Mouse (Mus musculus) adrenal gland, adult 2 months (tissue): Measurements from ENCODE around the gene Oprl1. TPM values are rescaled to one million over a fixed set of nuclear protein-coding genes. Genes with fewer than 3 reads are reported as not detected.

Experiments
- DNase-seq: peaks from one replicate; pipeline ENCODE4 v3.0.0; 2021
- polyA plus RNA-seq: library from polyadenylated mRNA; depleted of rRNA; stranded (reverse); fragments of >200 nt; gene quantifications from 2 replicates; pipeline ENCODE4 v1.2.3, GENCODE M21; 2012
- total RNA-seq, 2 experiments: library from RNA; stranded (reverse); gene quantifications; 2 replicates each; pipeline ENCODE4 v1.2.3; 2021

Oprl1 gene
- total and polyA plus RNA-seq, 3 experiments, result 1.0 to 3.7 (median 1.3) TPM

DNA sequence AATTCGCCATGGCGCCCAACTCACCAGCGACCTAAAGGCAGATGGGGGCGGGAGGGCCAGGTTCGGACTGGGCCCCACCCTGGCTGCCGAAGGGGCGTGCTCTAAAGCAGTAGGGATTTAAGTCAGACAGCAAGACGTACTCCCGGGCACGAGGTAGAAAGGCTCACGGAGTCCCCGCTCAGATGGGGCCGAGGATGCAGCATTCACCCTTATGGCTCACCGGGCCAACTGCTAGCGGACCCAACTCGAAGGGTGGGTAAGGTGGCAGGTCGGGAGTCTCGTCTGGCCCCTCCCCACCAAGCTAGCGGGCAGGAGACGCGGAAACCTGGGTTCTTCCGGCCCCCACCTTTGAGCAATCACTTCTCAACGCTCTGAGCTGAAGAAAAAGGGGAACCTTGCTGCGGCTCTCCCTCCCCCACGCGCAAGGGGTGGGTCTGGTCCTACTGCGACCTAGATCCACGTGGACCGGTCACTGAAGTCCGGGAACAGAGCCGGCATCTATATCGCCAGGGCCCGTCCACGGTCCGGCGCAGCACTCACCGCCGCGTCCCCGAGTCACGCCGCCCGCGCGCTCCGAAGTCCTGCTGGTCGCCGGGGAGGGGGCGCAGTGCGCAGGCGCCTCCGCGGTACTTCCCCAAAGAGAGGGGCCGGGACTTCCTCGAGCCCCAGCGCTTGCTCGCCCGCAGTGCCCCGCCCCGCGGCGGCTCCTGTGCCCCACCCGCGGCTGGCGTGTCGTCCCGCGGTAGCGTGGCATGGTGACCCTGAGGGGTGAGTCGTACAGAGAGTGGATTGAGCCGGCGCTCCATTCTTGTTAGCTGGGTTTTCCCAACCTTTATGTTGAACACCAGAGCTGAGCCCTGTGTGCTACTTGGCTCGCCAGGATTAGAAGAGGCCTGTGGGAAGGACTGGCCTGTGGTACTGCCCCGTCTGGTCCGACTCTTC lies 21.2 kb upstream of the Oprl1 start, which contains the start of gene Rgs19:
Gene Rgs19 (minus strand): TSS at position 639 of the 942 bp plus-strand sequence.
- DNase-seq, result peak; percentile 95

DNA sequence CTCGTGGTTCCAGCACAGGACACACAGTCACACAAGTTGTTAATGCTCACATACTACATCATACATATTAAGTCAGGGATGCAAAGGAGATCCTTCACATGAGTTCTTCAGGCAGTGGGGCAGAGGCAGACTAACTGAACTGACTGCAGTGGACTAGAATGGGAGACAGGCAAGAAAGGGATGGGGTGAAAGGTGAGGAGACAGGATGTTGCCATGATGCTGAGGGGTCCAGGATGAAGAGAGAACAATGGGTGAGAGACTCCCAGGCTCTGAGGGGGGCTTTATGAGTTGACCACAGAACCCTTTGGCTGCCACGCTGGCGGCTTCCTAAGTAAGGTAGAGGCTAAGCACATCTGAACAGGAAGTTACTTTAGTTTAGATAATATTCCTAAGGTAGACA lies 20.2 kb upstream of the Oprl1 start:
- DNase-seq, result no peak

DNA sequence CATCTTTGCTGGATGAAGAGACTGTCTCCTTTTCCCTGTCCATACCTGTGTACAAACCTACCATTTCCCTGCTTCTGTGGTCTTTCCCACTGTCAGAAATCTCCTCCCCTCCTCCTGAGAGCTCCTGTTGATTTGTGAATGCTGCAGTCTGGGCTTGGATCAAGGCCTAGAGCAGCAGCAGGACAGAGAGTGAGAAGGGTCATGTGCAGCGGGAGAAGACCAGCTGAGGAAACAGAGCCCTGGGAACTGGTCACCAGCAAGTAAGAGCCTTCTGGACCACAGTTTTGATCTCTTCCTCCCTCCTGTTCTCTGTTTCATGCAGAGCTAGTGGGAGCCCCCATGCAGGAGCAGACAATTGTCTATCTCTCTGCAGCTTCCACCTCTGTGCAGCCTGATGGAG lies 19.0 kb upstream of the Oprl1 start:
- no peak for DNase-seq

DNA sequence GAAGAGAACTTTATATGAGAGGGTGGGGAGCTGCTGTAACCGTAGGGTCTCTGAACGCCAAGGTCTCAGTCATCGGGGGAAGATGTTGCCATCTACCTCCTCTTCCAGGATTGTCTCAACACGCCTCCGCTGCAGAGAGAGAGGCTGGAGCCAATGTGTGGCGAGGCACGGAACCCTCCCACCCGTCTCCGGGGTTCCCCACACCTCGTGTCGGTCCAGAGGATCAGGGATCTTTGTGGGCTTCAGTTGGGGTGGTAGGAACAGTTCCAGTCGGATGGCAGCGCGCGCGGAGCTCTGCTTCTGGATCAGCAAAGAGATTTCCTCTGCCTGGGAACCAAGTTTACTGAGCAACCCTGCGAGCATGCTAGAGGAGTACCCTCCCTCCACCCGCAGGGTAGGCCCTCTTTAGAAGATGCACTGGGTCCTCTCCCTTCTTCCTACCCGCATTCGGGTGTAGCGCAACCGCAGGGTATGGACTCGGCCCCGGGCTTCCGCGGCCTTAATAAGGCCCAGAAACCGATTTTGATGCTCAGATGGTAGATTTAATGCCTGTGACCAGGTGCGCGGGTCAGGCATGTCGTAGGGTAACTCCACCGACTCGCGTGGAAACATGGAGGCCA lies 17.9 kb upstream of the Oprl1 start:
- DNase-seq, result no peak

DNA sequence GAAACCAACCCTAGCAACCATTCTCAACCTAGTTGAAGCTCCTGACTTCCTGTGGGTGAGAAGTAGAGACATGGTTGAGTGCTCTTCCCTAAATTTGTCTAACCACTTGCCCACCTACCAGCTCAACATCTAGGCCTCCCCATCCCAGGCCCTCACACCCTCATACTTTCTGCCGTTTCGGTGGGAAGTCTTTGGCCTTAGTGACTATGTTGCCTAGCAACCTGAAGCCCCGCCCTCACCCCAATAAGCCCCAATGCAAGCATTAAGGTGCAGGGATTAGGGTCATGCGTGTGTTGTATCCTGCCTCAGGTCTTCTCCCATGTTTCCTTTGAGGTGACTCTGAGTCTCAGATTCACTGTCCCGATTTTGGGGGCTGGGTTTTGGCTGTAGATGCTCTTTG lies 16.6 kb upstream of the Oprl1 start, which contains the start of gene Lkaaear1:
Gene Lkaaear1 (minus strand): TSS at position 202 of the 400 bp plus-strand sequence.
- DNase-seq, result no peak

DNA sequence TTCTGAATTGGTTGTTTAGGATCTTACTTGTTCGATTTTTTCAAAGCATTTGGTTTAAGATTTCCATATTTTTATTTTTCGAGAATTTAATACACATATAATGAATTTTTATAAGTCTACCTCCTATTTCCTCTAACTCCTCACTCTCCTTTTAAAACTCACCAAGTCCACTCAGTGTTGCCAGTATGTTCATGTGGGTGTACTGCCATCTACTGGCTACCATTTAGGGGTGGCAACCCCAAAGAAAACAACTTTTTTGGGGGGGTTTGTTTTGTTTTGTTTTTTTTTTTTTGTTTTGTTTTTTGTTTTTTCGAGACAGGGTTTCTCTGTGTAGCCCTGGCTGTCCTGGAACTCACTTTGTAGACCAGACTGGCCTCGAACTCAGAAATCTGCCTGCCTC lies 8.1 kb upstream of the Oprl1 start:
- DNase-seq, result peak; percentile 25

DNA sequence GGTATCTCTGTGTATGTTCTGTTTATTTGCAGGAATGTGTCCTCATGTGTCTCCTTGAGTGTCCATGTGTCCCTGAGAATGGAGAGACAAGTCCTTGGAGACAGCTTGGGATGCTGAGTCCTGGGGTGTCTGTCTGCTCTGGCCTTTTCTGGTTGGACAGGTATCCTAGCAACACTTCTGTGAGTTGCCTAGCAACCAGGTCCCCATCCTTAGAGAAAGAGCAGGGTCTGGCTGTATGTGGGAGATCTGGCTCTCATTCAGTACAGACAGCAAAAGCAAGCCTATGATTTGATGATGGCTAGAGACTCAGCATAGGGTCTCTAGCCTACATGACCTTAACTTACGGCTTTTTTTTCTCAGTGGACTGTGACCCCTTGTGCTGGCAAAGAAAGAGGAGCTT lies 1.1 kb upstream of the Oprl1 start:
- DNase-seq, result no peak

DNA sequence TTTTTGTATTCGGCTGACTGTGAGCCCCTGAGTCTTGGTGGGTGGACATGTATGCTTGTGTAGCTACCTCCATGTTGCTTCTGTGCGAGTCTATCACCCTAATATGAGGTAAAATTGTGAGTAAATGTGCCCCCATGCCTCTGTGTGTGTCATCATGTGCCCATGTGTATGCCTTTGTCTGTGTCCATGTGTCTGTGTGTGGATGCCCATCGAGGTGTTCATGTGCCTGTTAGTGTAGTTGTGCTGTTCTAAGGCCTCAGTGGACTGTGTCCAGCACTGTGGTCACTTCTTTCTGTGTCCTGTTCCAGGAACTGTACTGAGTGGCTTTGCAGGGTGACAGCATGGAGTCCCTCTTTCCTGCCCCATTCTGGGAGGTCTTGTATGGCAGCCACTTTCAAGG lies 566 bp downstream of the Oprl1 start:
- no peak for DNase-seq

DNA sequence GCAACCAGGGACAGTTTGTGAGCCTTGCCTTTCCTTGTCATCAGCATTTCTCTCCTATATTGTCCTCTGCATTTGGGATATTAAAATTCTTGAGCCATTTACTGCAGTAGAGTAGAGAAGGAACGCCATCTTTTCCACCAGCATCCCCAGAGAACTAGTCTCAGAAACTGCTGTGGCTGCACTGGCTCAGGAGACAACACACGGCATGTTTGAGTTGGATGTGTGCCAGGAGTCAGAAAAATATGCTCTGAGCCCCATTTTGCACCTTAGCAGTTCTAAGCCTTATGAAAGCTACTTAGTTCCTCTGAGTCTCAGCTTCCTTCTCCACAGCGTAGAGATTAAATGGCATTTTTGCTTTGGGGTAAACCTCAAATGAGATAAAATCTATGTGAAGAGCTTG lies 2.2 kb downstream of the Oprl1 start:
- no peak for DNase-seq

DNA sequence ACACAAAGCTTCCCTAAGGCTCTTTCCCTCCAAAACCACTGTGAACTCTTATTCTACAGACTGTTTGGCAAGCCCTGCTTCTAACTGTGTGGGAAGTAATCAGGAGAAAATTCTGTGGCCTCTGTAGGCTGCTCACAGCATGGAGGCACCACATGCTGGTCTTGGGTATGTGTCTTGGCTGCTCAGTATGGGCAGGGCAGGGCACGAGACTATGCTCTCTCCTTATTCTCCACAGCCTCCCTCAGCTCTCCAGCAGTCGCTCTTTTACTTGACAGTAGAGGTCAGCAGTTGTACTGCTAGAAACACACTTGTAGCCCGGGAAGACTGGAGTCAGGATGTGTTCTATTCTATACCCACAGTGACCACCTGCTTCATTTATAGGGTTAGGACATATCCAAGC lies 5.2 kb downstream of the Oprl1 start:
- DNase-seq, result no peak

DNA sequence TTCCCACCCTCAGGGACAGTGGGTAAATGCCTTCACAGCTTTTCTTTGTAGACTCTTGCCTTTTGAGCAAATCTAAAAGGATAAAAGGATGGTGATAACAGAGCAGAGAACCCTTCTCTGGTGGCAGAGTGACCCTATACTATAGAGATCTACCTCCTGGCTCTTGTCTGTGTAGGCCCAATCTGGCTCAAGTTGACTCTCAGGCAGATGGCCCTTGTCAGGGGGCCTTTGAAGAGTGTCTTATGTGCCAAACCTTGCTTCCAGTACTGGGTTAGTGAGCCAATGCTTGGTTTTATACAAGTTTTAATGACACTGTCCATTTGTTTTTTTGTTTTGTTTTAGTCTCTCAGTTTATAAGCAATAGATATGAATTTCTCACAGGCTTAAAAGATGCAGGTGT lies 6.4 kb downstream of the Oprl1 start:
- no peak for DNase-seq

DNA sequence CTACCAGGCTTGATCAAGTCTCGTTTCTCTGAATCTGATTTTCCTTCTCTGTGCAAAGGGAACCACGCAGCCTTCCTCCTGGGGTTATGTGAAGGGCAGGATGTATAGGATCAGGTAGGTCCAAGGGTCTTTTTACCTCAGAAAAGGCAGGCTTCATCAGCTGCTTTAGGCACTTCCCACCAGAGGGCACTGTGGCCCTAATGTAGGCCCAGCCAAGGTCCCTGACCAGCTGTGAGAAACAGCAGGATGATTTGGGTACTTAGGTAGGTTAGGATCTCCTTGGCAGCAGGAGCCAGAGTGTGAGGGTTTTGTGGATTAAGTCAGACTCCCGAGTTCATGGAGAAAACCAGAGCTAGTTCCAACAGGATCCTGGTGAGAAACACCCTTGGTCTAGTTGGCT lies 7.4 kb downstream of the Oprl1 start:
- DNase-seq, result no peak

DNA sequence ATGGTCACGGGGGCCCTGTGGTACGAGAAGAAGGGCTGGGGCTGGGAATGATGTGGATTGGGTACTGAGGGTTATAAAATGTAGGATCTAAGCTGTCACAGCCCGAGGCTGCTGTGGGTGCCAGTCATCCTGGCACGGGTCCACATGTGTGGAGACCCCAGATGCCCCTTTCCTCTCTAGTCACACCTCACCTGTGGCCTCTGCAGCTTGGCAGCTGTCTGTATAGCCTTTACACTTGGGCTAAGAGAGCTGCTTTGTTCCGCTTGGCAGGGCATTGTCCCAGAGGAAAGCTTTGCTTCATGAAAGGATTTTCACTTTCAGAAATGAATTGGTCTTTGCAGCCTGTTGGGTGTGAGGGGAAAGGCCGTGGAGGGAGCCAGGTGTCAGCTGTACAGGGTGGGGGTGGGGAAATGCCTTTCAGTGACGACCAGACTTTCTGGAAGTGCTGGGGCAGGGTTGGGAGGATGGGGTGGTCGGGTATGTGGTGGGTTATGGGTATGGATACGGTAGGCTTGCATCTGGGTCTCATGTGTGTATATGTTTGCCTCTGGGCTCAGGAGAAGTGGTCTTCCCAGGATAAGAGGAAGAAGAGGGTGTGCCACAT lies 12.9 kb downstream of the Oprl1 start:
- no peak for DNase-seq

DNA sequence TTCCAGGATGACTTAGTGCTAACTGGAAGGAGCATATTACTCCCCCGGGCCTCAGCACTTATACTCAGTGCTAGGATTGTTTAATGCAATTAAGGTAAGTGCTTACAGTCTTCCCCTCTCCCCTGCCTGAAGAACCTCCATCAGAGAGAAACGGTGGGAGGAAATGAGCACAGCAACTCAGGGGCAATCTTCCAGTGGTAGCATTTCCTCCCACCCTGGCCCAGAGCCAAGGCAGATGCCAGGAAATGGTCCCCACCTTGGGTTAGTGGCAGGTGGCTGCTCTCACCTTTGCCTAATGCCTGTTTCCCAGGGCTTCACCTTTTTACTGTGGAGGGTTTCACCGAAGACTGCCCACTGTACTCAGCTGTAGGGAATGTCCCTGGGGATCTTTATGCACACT lies 15.2 kb downstream of the Oprl1 start:
- no peak for DNase-seq

DNA sequence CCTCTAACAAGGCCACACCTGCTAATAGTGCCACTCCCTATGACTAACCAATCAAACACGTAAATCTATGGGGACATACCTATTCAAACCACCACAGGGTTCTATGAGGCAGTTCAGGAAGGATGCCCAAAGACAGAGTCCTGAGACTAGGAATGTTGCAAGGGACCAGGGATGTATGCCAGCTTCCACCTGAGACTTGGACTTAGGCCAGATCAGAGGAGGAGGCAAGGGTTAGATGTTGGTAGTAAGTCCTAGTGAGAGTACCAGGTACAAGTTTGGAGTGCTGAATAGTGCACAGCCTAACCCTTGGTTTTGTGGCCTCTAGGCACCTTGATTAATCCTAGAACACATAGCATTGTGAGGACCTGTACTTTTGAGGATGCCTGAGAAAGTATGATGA lies 37.8 kb downstream of the Oprl1 start:
- DNase-seq, result no peak

DNA sequence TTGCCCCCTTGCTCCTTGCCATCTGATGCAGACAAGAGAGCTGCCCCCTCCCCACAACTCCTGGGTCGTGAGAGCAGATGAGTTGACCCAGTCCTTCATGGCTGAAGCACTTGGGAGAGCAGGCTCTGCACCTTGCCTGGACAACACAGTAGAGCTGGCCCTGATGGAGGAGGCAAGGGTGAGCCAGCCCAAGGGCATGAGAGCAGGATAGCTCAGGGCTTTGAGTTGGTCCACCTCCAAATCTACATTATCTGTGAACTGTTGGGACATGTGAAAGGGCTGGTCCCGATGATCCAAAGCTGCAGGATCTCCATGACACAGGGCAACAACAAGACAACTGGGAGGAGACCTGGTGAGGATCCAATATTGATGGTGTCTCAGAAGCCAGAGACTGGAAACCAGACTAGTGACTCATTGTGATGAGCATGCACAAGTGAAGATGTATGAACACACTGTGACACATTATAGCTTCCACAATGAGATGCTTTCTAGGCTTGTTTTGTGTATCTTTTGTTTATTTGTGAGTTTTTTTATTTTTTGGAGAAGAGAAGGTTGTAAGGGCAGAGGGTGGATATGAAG lies 43.4 kb downstream of the Oprl1 start:
- no peak for DNase-seq

DNA sequence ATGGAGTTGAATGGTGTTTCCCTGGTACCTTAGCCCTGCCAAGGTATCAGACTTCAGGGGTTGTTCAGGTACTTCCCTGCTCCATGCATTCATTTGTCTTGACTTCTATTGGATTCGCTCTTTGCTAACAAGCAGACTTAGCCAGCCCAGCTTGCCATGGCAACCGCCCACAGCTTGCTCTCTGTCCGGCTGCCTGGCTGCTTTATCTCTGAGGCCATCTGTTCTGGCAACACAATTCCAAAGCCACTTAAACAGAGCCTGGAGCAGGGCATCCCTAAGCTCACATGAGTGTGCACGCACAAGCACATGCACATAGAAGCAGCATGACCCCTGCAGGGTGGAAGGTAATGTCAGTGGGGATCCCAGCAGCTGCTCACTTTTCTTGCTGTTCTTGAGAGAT lies 44.2 kb downstream of the Oprl1 start:
- DNase-seq, result peak; percentile 13

DNA sequence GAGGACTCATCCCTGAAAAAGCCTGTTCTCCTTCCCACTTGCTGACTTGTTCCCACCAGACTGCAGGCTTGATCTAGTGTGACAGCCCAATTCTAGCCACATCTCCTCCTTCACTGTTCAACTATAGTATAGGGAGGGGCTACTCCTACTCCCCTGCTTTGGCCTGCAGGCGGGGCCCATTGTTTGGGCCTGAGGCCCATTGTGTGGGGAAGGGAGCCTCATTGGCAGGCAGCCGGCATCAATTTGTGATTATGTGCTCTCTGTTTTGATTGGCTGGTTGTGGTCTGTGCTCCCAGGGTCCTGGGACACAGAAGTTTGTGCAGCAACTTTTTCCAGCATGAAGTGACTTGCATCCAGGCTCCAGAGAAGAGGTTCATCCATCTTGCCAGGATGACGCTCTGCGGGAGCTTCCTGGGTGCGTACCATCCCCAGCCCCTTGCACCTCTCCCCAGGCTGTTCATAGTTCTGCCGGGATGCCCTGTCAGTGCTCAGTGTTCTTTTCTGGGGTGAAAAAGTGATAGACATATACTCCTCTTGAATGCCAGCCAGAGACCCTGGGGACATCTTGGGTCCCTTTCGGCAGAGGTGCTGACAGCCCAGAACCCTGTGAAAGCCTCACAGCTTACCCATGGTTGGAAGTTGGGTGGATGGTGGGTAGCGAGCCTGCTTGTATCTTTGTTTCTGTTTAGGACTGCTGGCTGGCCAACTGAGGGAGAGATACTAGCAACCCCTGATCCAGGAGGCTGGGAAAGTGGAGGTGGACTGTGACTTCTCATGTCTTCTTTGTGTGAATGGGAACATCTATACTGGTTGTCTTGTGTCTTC lies 48.4 kb downstream of the Oprl1 start, which contains the start of gene Myt1:
Gene Myt1 (plus strand): TSS at position 327 of the 825 bp plus-strand sequence.
- DNase-seq, result no peak

DNA sequence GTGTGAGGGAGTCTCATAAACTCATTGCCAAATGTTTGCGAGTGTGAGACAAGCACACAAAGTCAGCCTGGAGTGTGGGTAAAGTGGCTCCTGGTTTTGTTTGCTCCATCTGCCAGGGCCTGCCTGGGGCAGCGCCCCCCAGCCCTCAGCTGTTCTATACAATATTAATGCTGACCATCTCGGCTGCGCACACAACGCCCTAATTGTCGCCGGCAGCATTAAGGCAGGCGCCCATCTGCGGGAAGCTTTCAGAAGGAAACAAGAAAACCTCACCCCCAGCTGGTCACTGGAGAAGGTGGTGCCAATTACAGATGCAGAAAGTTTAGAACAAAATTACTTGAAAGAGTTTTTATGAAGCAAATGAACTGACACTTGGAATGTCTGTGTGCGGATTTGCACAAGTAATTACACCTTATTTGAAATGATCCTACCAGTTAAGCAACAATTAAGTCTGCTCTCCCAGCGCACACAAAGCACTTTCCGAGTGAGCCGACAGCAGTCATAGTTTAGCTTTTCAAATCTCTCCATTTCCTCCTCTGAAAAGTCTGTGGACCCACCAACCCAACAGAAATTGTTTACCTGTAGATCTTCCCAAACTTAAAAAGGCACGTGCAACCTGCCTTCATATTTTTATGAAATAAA lies 49.2 kb downstream of the Oprl1 start:
- DNase-seq, result no peak

DNA sequence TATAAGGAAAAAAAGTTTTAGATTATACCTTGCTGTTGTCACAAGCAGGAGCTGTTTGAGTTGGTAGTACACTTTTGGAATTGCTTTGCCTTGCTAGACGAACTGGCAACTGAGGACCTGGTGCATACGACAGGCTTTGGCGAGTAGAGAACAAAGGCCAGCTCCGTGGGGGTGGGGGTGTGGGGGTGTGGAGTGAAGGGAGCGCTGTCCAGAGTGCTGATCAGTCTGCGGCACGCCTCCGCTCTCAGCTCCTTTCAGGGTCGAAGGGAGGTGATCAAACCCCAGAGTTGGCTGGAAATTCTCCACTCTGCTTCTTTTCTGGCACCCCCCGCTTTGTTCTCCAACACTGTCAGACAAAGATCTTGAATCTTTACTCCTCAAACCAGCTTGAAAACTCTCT lies 49.8 kb downstream of the Oprl1 start:
- peak; percentile 34 for DNase-seq

DNA sequence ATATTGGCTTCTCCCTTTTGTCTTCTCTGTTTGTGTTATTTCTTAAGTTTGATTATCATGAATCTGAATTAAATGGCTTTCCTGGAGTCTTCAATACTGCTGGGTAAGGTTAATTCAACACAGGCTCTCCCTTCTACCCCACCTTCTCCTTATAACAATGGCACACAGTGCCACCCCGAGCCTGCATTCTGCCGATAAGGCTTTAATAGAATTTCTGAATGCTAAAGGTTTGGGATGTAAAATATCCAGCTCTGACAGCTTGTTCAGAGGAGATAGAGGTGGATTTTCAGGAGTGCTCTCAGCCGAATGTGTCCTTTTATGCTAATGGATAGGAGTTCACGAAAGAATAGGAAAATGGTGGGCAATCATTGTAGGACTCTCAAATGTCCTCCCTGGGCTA lies 50.4 kb downstream of the Oprl1 start:
- DNase-seq, result no peak
